20 mouse cellular contexts compared by ENCODE assay signal in the genomic region with DNA sequence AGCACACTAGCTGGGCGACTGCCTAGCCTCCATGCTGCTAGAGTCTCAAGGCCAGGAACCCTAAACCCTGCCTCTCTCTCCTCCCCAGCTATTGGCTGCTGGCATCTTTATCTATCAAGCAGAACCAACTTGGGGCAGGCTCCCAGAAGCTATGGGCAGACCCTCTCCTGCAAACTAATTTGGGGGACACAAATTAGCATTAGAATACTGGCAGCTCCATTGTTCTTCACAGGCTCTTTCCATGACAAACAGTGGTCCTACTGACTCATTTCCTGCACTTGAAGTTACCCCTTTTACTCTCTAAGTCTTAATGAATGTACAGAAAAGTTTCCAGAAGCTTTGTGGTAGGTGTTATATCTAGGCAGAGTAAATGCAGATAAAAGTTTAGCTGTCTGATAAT.
"Had no signal": no experiment of that assay in that cellular context is flagged by ENCODE, and none has a peak within 500 bp of the region (broad histone marks: within the 10 kb centered on the region; RNA-seq: fewer than 3 reads in every experiment).

No protein-coding gene starts in this region.

- H3K36me3 ChIP-seq: limb, embryonic 12.5 days; limb, embryonic 15.5 days had no signal

- H3K4me2 ChIP-seq: limb, embryonic 12.5 days; limb, embryonic 15.5 days; liver, embryonic 11.5 days; lung, embryonic 14.5 days; midbrain, embryonic 13.5 days; neural tube, embryonic 13.5 days had no signal

- H3K4me1 ChIP-seq: limb, embryonic 12.5 days; limb, embryonic 15.5 days; midbrain, embryonic 13.5 days; neural tube, embryonic 13.5 days had no signal

- H3K9ac ChIP-seq: limb, embryonic 12.5 days; limb, embryonic 15.5 days; liver, embryonic 14.5 days; liver, postnatal 0 days; lung, embryonic 14.5 days; midbrain, embryonic 13.5 days; neural tube, embryonic 13.5 days had no signal

- H3K27ac ChIP-seq: limb, embryonic 12.5 days; limb, embryonic 15.5 days; liver, embryonic 14.5 days; macrophage; midbrain, embryonic 13.5 days; neural tube, embryonic 13.5 days had no signal

- H3K4me3 ChIP-seq: limb, embryonic 12.5 days; limb, embryonic 15.5 days; midbrain, embryonic 13.5 days; myocyte; neural tube, embryonic 13.5 days had no signal

- DNase-seq: kidney, postnatal 14 days; kidney, postnatal 4 days; left cerebral cortex, postnatal 4 days; liver, postnatal 0 days; lung, embryonic 14.5 days; retina, postnatal 1 day; right cerebral cortex, postnatal 25 days; spleen, adult 18-20 months; thymus, adult 18-20 months; thymus, postnatal 36 days had no signal

- ATAC-seq: liver, postnatal 0 days; lung, postnatal 0 days; midbrain, embryonic 13.5 days; midbrain, embryonic 16.5 days had no signal

- H3K27me3 ChIP-seq: limb, embryonic 12.5 days; limb, embryonic 15.5 days; midbrain, embryonic 13.5 days; neural tube, embryonic 13.5 days had no signal

- H3K9me3 ChIP-seq: limb, embryonic 12.5 days; limb, embryonic 15.5 days; midbrain, embryonic 13.5 days; neural tube, embryonic 13.5 days had no signal
